Mouse (Mus musculus) kidney, postnatal 10 days (tissue): ENCODE data around the gene Asic2.
A peak's percentile ranks its signal among the peaks of the same experiment; 100 is the strongest.
"Not testable (repeated sequence)": the region's sequence is repeated elsewhere in the genome, so short reads cannot be mapped to it uniquely, and the experiment has no call there.

Experiments
- DNase-seq: peaks from one replicate; pipeline ENCODE4 v3.0.0; 2021; ENCODE audit warnings: mixed read lengths

The Asic2 gene

GRCm38 (mm10) chr11:81411251-81411650, 557.0 kb downstream of the Asic2 start:
- no peak for DNase-seq

GRCm38 (mm10) chr11:81405951-81406350, 562.3 kb downstream of the Asic2 start:
- DNase-seq: no peak

DNA sequence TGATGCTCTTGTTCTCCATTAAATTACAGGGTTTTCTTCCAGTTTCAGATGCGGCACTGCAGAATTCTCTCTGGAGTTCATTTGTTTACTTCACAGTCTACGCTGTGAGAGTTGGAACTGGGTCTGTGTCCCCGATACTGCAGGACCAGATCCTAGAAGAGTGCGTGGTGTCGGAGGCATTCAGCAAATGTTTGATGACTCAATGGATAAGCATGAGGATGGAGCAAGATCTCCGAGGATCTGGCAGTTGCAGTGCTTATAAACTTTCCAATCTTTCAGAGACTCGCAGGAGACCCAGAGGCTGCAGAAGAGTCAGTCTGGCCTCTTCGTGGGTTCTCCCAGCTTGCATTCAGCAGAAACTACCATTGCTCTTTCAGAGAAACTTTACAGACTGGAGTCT, 566.0 kb downstream of the Asic2 start:
- DNase-seq: no peak

GRCm38 (mm10) chr11:81392855-81393254, 575.4 kb downstream of the Asic2 start:
- DNase-seq: no peak

GRCm38 (mm10) chr11:81386185-81386584, 582.1 kb downstream of the Asic2 start:
- no peak for DNase-seq

DNA sequence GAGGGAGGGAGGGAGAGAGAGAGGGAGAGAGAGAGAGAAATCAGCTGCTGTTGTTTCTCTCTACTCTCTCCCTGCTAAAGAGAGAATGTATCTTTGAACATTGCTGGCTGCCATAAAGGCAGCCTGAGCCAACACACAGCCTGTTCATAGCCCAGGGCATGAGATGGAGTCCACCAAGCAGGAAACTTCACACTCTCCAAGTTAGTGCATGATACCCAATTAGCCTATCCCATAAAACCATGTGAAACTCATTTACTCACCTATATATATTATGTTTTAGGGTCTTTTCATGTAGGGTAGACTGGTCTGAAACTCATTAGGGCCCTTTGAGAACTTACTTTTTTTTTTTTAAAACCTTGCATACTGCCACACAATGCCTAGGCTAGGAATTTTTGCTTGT, 582.7 kb downstream of the Asic2 start:
- DNase-seq: no peak

DNA sequence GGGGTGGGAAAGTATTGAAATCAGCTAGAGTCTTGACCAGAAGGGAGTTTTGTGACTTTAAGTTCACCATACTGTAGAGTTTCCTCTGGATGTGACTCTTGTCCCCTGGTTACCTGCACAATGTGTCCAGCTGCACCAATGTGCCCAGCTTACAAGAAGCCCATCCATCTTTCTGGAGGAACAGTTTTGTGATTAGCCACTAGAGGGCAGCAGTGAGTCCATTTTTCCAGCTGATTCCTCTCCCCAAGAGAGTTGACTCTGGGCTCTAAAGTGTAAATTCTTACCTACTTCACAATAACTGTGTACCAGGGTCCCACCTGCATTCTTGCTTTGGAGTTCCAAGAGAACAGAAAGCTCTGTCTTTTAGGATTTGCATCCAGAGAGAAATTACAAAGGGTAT, 593.4 kb downstream of the Asic2 start:
- peak; percentile 69 for DNase-seq

DNA sequence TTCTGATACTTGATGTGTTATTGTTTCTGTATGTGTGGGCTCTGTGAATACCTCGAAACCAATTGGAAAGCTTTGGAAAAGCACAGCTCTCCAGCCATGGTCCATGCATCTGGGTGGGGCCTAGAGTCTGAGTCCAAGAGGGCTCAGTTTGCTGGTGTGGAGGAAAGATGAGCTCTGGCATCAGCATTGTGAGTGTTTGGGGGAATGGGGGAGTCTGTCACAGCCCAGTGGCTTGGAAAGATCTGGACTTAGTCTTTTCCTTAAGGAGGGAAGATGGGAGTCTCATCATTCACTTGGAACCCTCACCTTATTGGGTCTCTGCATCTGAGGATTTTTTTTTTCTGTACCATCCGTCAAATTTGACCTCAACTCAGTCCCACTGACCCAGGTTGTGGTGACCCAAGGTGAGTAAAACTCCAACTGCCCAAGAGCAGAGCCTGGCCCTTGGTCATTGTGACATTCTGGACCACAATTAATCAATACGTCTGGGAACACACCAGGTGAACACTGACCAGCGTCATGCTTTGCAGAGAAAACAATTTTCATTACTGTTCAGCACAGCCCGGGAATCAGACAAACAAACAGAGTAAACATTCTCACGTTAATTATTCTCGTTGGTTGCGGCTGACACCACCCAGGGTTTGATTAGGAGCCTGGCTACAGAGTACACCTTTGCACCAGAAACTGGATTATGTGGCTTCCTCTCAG, 594.1 kb downstream of the Asic2 start:
- no peak for DNase-seq

GRCm38 (mm10) chr11:81371545-81371944, 596.7 kb downstream of the Asic2 start:
- peak; percentile 70 for DNase-seq

- DNase-seq: no peak
These were observed 597.8 kb downstream of the Asic2 start for GRCm38 (mm10) chr11:81370426-81370810.

GRCm38 (mm10) chr11:81369497-81370425, 598.5 kb downstream of the Asic2 start:
- DNase-seq: peak; percentile 65

DNA sequence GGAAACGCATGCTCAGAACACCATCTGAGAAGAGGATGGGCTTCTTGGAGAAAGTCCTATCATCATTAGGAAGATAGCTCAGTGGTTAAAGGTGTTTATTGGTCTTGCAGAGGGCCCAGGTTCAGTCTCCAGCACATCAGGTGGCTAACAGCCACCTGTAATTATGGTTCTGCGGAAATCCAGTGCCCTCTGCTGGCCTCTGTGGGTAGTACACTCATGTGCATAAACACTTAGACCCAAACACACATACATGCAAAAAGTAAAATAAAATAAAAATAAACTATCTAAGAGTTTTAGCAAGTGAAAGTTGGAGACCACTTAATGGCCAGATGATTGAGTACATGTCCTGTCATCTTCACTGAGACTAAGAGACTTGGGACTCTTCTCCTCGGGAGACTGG, 603.8 kb downstream of the Asic2 start:
- no peak for DNase-seq

GRCm38 (mm10) chr11:81362461-81362860, 605.8 kb downstream of the Asic2 start:
- DNase-seq: peak; percentile 43

DNA sequence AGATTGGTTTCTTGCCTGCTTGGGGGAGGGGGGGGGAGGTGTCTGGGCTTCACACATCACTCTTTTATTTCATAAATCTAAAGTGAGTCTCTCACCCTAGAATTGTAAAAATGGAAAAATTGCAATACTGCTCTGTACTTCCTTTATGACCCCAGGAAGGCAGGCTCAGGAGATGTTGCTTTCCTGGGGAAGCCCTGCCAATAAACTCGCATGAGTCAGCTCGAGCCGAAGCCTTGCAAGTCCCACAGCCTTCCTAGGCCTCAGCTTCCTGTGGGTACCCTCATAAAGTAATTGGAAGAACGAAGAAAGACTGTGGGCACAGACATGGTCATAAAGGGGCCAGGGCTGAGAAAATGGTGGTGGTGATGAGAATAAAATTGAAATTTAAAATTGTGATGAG, 607.2 kb downstream of the Asic2 start:
- DNase-seq: peak; percentile 17

- not testable (repeated sequence) for DNase-seq
These were observed 617.8 kb downstream of the Asic2 start for GRCm38 (mm10) chr11:81350498-81350897.

- DNase-seq: no peak
These were observed 636.3 kb downstream of the Asic2 start for GRCm38 (mm10) chr11:81331977-81332376.

- DNase-seq: no peak
These were observed 637.3 kb downstream of the Asic2 start for GRCm38 (mm10) chr11:81330982-81331381.

- DNase-seq: no peak
These were observed 640.2 kb downstream of the Asic2 start for GRCm38 (mm10) chr11:81328088-81328487.

DNA sequence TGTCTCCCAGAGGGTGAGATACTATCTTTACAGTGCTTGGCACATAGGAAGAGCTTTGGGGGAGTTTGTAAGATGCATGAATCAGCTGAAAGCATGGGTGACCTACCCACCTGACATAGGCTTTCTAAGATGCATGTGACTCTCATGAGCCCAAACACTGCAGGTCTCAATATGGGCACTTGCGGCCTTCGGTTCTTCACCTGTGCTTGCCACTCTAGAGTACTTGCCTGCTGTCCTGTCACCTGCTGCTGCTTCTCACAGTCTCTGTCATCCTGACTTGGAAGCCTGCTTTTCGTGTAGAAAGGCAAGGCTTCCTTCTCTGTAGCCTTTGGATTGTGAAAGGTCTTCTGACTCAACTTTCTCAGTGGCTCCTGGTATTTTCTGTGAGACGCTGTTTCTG, 645.1 kb downstream of the Asic2 start:
- DNase-seq: no peak

- DNase-seq: no peak
These were observed 645.8 kb downstream of the Asic2 start for GRCm38 (mm10) chr11:81322466-81322865.

- DNase-seq: peak; percentile 18
These were observed 678.2 kb downstream of the Asic2 start for GRCm38 (mm10) chr11:81290041-81290440.

GRCm38 (mm10) chr11:81283185-81283584, 685.1 kb downstream of the Asic2 start:
- no peak for DNase-seq

DNA sequence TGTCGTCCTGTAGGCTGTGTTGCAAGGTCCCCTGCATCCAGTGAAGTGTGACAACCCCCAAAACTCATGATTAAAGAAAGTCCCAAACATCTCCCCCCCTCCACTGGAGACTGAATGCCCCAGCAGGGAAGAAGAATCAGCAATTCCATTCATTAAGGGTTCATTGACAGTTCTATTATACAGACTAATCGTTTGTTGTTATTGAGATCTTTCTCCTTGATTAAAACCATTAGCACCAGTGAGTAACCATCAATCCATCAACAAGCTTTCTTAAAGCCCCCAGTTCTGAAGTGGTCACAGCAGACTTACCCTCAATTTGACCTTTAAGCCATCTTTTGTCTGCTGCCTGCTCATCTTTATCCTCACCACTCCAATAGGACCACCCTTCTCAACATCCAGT, 688.2 kb downstream of the Asic2 start:
- no peak for DNase-seq

GRCm38 (mm10) chr11:81277406-81277805, 690.9 kb downstream of the Asic2 start:
- DNase-seq: no peak
